Mouse (Mus musculus): ENCODE results near the gene Ntrk2. TPM values are rescaled to one million over a fixed set of nuclear protein-coding genes. Genes with fewer than 3 reads are reported as not detected.

Gene Ntrk2
- polyA plus RNA-seq, 1 experiment = 208 TPM

DNA sequence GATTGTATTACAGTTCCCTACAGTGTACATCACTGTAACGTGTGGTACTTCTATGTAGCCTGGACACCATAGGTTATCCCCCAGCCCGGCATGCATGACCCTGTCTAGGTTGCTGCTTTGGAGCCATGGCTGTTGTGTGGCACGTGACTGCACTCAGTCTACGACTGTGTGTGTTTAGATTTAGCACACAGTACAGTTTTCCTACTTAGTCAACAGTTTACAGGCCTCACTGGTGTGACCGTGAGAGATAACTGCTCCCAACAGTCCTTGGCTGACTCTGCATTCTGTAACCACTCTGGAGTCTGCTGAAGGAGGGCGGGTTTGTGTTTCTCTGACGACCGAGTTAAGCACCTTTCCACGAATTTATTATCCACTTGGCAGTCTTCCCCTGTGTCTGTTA, 370.1 kb downstream of the Ntrk2 start:
- no peak for DNase-seq (ENCODE audit: extremely low spot score in 1 of 2, low spot score in 1 of 2)

DNA sequence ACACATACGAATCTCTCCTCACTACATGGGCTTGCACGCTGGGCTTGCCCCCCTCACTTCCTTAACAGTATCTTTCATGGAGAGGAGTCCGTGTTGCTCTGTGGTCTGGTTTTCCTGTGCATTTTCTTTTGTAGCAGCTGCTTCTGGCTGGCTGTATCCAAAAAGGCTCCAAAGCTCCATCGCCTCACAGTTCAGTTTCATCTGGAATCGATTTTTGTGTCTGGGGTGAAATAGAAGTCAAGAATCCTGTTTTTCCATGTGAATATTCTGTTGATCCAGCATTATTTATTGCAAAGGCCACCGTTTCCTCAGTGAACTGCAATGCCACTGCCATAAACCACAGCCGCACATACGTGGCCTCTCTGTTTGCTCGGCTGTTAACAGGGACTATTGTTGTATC, 370.6 kb downstream of the Ntrk2 start:
- no peak for DNase-seq (ENCODE audit: extremely low spot score in 1 of 2, low spot score in 1 of 2)

DNA sequence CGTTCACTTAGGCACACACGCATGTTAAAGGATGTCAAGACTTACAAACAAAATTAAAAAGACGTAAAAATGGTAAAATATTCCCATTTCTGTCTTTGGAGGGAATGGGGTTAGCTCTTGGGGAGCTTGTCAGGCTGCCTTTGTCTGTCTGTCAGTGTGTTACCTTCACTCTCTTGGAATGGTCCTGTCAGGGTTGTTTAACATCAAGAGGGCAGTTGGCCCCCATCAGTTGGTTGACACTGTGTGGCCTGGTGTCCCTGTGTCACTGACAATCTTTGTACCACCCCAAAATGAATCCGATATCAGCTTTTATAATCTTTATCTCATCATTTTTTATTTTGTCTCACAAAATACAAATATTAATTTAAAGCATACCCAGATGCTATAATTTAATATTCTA, 373.6 kb downstream of the Ntrk2 start:
- no peak for DNase-seq (ENCODE audit: extremely low spot score in 1 of 2, low spot score in 1 of 2)

DNA sequence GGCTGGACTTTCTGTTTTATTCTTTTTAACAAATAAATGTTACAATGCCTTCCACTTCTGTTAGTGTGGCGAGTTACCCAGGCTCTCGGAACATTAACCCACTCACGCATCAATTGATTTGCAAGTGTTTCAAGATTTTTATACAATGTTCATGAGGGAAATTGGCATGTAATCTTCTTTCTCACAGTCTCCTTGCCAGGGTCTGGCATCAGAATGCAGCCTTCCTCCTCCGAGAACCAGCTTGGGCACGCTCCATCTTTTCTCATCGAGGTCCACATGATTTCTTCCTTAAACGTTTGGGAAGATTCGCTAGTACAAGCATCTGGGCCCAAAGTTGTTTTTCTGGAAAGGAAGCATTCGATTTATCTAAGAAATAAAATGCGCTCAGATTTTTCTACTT, 374.4 kb downstream of the Ntrk2 start:
- peak in 1 of 2 experiments; percentile 62 for DNase-seq (ENCODE audit: extremely low spot score in 1 of 2, low spot score in 1 of 2)

DNA sequence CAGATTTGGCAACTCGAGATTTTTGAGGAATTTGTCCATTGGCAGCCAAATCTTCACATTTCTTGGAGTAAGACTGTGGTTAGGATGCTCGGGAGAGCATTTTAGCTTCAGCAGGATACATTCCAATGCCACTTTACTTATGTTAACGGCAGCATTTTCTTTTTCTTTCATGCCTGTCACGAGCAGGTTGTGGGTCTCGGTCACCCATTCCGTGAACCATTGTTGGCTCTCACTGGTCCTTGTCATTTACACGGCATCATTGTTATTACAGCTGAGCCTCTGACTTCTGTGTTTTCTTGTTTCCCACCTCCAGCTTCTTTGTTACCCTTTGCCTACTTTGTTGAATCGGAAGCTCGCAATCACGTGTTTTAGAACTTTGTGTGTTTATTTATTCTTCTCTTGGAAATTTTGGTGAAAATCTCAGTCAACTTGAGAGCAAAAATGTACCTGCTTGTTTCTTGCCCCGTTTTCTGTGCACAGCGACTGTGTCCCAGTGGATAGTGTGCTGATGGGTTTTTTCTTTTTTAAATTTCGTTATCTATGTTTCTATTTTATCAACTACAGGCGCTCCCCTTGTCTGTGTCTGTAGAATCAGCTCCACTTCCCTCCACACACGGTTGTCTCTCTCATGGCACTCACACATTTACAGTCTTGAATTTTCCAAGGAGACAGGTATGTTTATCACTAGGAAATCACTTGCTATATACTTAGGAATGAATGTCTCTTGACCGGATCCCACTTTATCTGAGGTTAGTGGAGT, 375.0 kb downstream of the Ntrk2 start:
- no peak for DNase-seq (ENCODE audit: extremely low spot score in 1 of 2, low spot score in 1 of 2)

DNA sequence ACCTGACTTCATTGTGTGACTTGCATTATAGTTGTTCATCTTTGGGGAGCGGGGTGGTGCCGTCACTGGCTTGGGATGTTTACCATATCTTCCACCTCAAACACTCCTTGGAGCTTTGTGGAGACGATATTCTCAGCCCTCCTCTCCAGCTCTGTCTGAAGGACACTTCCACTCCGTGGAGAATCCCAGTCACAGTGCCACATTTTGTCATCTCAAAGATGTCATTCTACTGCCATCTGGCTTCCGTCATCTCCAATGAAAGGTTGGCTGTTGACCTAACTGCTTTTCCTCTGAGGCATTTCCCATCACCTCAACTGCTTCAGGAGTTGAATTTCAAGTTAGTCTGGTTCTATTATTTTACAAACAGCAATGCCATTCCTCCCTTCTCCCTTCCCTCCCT, 376.3 kb downstream of the Ntrk2 start:
- peak in 1 of 2 experiments; percentile 68 for DNase-seq (ENCODE audit: extremely low spot score in 1 of 2, low spot score in 1 of 2)

Other genes starting within 250 kb of the Ntrk2 start
- 0.06 TPM in 1 of 2 replicates, not detected in the other for gene Slc28a3, start 195.7 kb upstream of the Ntrk2 start, polyA plus RNA-seq (2012; rRNA removed)

All from frontal cortex, adult 2 months (tissue).